Mouse (Mus musculus): ENCODE measurements around the gene Hdac4.

Gene Hdac4

DNA sequence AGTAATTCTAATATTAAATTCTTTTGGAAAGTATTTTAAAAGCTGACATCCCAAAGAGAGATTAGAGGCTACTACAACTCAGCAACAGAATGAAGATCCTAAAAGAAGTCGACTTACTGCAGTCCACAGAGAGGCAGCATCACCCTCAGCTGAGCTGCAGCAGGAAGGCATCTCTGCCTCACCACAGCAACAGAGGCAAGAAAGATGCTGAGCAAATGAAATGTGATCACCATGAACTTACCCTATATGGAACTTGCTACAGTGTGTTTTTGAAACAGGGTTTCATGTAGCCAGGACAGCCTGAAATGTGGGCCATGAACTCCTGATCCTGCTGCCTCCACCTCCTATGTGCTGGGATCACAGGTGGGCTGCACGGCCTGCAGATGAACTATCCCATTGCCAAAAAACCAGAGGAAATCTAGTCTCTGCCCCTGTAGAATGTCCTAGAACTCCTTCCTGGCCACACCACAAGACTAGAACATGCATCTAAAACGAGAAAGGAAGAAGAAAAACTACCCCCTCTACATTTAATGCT, 98.4 kb downstream of the Hdac4 start:
- no peak for DNase-seq

GRCm38 (mm10) chr1:92092286-92092685, 103.2 kb downstream of the Hdac4 start:
- DNase-seq, result no peak

GRCm38 (mm10) chr1:92087821-92088220, 107.7 kb downstream of the Hdac4 start:
- no peak for DNase-seq

GRCm38 (mm10) chr1:92087343-92087742, 108.2 kb downstream of the Hdac4 start:
- DNase-seq, result no peak

DNA sequence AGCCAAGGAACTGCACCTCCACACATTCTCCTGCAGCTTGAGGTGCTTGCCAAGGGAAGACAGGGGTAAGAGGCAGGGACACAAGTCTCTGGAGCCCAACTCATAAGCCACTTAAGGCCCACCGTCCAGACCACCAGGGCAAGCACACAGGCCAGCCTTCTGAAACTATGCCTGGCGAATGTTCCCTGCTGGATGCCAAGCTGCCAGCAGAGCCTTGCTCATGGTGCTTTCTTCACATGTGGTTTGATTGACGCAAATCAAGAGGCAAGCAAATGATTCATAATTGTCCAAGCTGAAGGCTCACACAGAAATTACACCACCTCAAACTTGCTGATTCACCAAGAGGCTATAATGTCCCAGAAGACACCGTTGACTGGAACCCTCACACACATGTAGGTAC, 108.7 kb downstream of the Hdac4 start:
- DNase-seq, result no peak

DNA sequence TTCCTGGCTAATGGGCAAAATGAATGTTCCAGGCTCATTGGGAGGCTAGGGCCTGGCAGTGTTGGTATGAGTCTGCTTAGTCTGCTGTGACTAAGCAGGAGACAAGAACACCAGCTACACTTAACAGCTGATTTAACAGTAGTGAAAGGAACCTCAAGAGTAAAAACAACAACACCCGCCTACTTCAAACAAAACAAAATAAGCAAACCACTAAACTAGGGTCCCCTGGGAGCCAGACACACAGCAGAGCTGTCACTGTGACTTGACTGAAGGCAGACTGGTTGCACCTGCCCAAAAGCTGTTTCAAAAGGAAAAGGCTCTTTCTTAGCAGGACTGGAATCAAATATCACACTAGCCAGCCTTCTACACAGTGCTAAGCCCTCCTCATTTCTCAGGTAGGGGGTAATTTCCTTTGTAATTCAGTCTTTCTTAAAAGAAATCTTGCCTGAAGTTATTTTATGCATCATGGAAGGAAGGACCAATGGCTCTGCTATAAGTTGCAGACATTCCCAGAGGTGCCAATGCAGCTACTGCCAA, 109.2 kb downstream of the Hdac4 start:
- DNase-seq, result peak; percentile 34

- no peak for DNase-seq
These were observed 110.8 kb downstream of the Hdac4 start for GRCm38 (mm10) chr1:92084738-92085137.

- peak; percentile 52 for DNase-seq
These were observed 111.5 kb downstream of the Hdac4 start for GRCm38 (mm10) chr1:92084004-92084403.

DNA sequence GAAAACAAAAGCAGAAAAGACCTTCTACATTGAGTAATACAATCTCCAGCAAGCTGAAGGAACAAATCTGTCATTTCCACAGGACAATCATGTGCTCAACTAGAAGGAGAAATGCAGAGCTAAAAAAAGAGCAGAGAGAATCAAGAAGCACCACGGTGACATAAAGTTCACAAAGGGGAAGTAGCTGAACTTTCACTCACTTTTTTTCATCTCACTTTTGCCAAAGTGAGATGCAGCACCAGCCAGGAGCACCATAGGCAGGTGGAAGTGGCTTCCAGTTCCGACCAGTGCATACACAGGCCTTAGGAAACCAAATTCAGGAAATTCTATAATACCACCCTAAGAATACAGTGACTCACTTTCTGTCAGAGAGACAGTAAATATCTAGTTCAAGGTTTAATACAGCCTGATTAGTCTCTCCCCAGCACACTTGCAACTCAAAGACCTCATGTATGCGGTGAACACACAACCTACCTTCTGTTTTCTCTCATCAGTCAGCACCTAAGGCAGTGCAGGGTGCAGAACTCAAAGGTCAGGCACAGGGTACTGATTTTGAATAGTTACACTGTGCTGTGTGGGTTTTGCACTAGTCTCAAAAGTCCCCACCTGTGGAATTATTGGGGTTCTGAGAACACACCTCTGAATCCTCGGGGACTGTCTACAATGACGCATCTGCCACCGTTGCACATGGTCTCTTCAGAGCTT, 112.5 kb downstream of the Hdac4 start:
- no peak for DNase-seq

DNA sequence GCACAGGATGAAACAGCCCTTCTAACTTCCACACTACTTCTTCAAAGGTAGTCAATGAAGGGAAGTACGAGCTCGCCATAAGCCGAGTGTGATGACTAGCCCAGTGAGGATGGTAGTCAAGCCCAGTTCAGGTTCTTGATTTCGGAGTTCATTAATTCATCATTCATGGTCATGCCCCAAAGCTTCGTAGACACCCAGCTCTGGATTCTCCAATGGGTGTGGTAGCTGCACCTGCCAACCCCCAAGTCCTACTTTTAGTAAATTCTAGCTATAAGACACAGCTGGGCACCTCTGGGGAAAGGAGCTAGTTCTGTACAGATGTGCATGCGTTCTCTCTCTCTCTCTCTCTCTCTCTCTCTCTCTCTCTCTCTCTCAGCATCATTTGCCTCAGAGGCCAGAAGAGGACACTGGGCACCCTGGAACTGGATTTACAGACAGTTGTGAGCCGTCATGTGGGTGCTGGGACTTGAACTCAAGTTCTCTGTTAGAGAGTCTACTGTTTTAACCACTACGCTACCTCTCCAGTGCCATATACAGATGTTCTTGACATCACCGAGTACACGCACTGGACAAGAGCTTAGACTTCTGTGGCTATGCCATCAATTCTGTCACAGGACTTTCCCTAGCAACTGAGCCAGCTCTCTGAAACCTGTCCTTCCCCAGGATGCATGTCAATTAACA, 113.2 kb downstream of the Hdac4 start:
- no peak for DNase-seq

- no peak for DNase-seq
These were observed 115.4 kb downstream of the Hdac4 start for GRCm38 (mm10) chr1:92079982-92080537.

DNA sequence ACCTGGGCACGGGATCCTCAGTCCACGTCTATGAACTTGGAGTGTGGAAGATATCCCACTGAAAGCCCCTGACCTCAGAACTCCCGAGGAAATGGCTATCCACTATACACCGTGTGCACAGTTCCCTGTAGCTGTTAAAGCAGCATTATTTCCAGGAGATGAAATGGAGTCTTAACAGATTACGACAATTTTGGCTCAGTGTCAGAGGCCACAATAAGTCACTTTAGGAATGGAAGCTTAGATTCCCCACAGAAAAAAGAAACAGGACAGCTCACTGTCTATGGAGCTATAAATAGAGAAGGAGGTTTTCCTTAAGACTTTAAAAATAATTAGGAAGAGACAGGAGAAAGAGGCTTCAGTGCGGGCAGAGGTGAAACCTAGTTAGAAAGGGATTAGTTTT, 120.2 kb downstream of the Hdac4 start:
- no peak for DNase-seq

DNA sequence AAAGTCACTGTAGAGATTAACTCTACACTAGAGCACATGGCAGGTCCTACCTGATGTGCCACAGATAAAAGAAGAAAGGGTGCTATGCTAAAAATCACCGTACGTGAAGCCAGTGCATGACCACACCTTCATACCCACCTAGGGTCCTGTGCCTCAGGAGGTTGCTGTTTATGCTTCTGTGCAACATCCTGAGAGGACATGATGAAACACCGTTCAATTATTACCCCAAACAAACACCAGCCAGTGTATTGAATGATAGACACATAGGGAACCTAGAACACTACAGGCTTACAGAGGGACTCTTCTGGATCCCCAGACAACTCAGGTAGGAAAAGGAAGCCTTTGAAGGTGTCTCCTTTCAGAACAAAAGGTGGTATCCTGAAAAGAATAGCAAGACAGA, 120.8 kb downstream of the Hdac4 start:
- no peak for DNase-seq

DNA sequence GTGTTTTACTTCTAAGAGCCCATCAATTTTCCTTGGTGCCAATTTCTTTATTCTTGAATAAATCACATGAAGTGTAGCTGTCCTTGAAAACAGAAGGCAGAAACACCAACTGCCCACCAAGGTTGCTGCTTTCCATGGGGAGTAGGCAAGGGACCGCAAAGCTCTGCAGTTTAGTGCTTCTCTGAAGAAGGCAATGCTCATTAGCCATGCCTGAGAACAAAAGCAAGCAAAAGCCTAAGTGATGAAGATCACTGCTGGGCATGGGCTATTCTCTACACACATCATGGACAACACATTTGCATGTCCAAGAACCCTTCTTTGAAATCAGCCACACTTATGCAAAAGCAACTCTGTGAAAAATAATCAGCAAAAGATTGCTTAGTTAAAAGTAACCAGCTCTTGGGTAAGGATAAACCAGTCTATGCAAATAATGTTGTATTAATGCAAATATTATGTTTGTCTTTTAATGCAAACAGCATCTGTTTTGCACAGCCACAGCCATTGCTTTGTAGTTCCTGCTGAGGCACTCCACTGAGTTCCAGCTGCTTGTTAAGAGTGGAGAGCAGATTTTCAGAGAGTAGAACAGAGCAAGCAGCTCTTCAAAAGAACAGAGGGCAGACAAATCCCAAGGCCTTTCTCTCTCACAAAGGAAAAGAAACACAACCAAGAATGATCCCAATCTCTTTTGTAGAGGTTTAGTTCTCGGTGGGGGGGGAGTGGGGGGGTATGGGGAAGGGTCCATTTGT, 125.4 kb downstream of the Hdac4 start:
- peak; percentile 39 for DNase-seq

DNA sequence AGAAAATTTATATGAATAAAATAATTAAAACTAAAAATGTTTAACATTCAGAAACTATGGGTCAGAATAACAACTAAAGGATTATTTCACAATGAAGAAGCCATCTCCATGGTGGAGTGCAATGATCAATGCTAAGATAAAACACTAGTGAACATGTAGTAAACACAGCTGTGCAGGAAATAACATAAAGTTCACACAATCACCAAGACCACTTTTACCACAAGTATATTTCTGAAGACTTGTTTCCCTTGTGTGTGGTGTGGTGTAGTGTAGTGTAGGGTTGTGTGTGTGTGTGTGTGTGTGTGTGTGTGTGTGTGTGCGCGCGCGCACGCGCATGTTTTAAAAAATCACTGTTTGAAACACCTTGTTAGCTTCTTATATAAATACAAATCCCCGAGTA, 126.0 kb downstream of the Hdac4 start:
- DNase-seq, result no peak

DNA sequence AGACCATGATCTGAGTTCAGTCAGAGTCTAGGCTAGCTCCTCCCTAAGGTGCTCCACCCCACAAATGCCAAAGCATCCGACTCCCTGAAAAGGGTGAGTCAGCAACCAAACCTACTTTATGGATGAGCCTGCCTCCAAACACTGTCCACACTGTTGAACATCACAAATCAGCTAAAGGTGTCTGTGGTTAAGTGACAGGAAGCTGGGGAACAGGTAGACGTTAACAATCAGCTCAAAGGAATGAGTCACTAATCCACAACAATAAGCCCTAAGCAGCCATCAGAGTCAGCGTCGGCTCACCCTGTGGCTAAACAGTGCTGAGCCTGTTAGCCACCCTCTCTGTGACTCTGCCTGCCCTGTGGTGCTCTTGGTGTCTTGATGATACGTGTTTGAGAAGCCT, 131.2 kb downstream of the Hdac4 start:
- DNase-seq, result no peak

GRCm38 (mm10) chr1:92063271-92063670, 132.2 kb downstream of the Hdac4 start:
- no peak for DNase-seq

- peak; percentile 26 for DNase-seq
These were observed 134.1 kb downstream of the Hdac4 start for GRCm38 (mm10) chr1:92061198-92062073.

DNA sequence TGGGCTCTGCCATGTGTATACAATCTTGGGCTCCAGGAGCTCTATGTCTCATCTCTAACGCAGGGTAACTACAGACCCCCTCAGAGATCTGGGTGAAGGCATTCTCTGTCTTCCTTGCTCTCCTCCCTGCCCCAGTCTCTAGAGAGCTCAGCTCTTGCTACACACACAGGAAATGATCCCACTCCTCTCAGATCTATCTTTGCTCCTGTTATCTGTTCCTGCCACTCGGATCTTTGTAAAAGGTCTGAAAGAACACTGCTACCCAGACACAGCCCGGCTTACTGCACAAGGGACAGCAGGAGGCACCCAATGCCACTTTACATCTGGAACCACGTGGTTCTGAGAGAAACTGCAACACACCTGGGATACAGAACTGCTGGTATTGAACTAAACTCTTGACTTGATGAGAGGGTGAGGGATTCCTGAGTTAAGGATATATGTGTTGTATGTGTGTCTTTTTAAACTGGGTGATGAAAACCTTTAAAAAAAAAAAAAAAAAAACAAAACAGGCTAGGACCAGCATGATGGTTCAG, 134.9 kb downstream of the Hdac4 start:
- no peak for DNase-seq

- no peak for DNase-seq
These were observed 135.9 kb downstream of the Hdac4 start for GRCm38 (mm10) chr1:92059571-92059970.

DNA sequence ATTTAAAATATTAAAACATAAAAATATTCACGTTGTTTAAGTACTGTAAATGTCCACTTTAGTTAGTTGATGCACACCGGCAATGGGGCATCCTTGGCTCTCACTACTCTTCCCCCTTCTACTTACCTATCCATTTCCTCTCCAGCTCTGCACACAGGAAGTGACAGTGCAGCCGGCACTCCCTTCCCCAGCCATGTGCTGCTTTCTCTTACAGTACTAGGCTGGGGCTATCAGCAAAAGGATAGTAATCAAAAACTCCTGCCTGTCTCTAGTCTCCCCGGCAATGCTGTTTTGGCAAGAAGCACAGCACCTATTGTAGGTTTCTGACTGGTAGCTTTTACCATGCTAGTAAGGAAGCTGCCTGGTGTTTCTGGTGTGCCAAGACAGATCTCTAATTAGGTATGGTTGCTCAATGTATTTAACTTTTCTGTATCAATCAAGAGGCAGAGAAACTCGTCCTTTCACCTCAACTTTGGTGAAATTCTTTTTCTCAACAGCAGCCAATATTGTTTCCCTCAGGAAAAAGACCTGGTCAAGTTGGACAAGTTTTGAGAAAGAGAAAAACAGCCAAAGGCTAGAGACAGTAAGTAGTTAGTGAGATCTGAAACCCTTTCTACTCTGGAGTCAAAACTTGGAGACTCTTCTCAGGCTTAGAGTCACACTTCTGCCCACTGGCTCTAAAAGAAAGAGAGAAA, 136.6 kb downstream of the Hdac4 start:
- DNase-seq, result no peak
